Mouse (Mus musculus): ENCODE results near the gene Ifi202b.
"Not testable (repeated sequence)": the region's sequence is repeated elsewhere in the genome, so short reads cannot be mapped to it uniquely, and the experiment has no call there.

Gene Ifi202b

DNA sequence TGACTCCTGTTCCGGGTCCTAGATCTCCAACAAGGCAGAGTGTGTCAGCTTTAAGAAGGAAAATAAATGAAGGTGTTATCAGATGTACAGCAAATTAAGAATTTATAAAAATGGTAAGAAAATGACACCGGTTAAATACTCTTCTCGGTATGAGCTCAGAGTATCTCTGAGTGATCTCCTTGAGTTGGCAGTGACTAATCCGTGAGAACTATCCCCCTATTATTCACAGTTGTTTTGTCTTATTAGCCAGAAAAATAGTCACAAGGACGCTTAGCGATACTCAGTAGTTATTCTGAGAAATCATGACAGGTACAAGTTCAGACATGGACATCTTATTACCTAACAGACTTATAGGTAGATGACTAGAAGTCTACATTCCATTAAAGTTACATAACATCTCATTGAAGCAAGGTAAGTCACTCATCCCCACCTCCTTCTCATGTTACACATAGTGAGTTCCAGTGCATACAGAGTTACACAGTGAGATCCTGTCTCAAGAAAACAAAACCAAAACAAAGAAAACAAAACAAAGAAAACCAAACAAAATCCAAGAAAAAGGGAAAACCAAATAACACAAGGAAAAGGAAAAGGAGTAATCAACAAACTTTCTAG is at the start of gene Ifi202b:
TSS of gene Ifi202b (minus strand) at position 51 of the 612 bp plus-strand sequence.
- in situ Hi-C loops (cut with MboI; ENCODE audit: unreplicated experiment in 2 of 2), result not testable (repeated sequence)

DNA sequence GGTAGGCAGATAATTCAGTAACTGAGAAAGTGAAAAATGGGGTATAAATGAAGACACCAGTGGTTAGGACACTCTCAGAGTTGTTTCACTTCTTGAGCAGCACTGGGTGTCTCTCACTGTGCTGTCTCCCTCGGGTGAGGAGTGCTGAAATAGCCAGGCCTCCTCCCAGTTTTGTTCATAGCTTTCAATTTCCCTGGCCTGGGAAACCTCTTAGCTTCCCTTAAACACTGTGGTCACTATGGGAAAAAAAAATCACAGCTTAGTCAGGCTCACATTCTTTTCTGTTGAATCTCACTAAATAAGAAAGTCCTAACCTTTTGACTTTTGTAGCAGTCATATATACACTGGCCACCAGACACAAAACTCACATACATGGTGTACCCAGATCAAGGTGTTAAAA is 49.2 kb upstream of the Ifi202b start, which contains the start of gene Ifi205:
TSS of gene Ifi205 (minus strand) at position 113 of the 400 bp plus-strand sequence.
- in situ Hi-C loops (cut with MboI; ENCODE audit: unreplicated experiment in 2 of 2), result no loop called here

DNA sequence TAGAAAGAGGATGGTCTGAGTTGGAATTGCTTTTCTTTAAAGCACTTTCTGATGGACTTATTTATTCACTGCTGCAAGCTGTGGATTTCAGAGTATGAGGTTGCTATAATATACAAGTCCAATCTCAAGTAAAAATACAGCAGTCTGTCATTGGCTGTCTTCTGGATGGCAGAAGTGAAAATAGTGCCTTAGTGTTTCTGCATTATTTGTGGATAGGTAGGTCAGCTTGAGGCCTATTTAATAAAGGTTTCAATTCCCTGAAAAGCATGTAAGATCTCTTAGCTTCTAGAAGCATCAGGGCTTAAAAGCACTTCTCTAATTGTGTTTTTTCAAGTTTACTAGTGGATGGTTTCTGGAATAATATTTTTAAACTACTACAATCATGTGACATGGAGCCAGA is 24.5 kb upstream of the Ifi202b start:
- in situ Hi-C loops (cut with MboI; ENCODE audit: unreplicated experiment in 2 of 2), result not testable (repeated sequence)

DNA sequence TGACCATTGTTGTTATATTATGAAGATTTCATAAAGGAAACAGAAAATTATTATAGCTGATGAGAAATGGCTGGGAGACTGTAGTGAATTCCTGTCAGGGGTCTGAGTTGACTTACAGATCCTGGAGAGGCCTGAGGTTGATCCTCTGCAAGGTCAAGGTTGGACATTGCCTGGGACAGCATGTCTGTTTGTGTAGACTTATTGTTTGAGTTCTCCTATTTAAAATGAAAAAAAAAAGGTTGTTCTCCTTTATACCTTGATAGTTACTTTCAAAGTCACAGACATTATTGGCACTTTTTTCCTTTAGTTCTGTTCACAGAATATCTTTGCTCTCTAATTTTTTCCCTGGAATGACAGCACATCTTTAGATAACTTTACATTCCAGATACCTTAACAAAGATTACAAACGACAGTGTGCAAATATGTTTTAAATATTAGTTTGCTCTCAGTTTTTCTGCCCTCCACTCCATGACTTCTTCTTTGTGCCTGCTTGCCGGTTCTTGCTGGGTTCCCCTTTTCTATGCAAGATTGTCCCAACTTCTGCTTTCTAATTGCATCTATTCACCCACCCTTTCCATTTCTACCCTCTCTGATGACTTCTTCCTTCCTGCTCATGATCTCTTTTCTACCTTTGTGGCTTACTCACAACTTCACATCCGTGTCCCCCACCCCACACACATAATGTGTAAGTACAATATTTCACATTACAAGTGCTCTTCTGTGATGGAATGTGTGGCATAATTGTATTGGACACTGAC is 22.0 kb upstream of the Ifi202b start:
- in situ Hi-C loops (cut with MboI; ENCODE audit: unreplicated experiment in 2 of 2), result not testable (repeated sequence)

DNA sequence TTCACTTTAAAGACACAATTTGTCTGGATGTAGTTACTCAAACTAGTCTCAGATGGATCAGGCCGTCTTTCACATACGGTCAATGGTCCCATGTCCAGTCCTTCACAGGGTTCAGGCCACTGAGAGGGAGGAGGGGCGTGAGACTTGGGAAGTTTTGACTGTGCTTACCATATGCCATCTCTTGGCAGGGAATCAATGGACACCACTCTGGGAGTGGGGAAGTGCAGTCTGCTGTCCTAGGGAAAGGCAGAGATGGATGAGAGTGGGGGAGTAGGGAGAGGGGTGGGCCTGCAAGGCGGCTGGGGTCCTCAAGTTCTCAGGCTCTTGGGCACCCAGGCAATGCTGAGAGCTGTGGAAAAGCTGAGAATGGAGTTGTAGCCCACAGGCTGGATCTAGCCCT is 12.5 kb upstream of the Ifi202b start:
- in situ Hi-C loops (cut with MboI; ENCODE audit: unreplicated experiment in 2 of 2), result no loop called here

DNA sequence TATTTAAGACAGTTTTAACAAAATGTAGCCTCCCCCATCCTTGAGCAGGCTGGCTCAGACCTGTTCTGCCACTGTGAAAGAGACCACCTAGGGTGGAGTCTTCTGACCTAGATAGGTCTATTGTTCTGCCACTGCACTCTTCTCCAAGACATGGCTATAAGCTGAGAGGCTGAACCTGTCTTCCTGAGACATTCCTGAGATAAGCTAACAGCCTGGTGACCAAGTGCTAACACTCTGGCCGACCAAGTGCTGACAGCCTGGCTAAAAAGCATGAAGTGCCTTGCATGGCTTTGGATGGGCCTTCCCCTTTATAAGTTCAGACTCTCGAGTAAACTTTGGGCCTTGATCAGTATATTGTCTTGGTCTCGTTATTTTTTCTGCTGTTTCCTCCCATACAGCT is 1.5 kb downstream of the Ifi202b start:
- in situ Hi-C loops (cut with MboI; ENCODE audit: unreplicated experiment in 2 of 2), result not testable (repeated sequence)

DNA sequence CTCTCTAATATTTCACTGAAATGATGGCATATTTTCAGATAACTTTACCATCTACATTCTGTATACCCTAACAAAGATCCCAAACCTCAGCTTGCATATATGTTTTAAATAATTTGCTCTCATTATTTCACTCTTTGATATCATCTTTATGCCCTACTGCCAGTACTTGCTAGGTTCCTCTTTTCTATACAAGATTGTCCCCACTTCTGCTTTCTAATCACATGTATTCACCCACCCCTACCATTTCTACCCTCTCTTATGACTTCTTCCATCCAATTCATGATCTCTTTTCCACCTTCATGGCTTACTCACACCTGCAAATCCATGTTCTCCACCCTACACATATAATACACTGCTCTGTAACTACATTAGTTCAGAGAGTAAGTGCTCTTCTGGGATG is 4.9 kb downstream of the Ifi202b start:
- in situ Hi-C loops (cut with MboI; ENCODE audit: unreplicated experiment in 2 of 2), result loop anchor here (5.0 to 10.0 kb wide), 2 partner anchors 53 to 130 kb away; no protein-coding TSS in a partner anchor

DNA sequence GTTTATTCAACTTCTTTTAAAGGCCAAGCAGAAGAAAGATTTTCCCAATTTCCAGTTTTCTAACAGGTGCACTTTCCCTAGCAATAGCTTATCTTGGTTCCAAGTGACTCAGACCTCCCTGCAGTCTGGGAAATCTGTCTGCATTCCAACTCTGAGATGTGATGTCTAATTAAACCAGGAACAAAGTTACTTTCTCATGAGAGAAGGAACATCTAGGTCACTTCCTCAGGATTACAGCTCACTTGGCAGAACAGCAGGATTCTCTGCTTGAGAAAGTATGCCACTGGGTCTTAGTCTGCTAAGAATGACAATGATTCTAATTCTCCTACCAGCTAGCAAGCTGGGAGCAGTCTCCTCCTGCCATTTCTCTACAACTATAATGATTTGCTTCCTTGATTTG is 9.4 kb downstream of the Ifi202b start:
- in situ Hi-C loops (cut with MboI; ENCODE audit: unreplicated experiment in 2 of 2), result loop anchor here (10.0 to 25.0 kb wide), 2 partner anchors 48 to 464 kb away; partner anchors contain the start of gene Olfr220 (in 2 of the 2)

DNA sequence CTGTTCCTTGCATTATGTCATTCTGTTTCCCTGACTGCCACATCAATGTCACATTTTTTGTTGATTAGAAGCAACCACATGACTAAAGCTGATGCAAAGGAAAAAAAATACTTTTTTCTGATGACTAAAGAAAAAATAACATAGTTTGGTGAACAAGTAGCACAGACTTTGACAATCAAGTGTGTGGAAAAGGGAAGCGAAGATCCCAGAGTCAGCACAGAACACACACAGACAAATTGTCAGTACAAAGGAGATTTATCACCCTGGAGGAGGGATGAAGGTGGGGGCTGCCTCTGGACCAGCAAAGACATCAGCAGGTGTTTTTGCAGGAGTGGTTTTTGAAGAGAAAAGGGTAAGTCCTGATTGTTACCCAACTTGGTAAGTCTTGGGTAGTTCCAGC is 21.1 kb downstream of the Ifi202b start:
- in situ Hi-C loops (cut with MboI; ENCODE audit: unreplicated experiment in 2 of 2), result loop anchor here (10.0 to 25.0 kb wide), 2 partner anchors 143 to 476 kb away; partner anchors contain the start of gene Olfr220 (in 2 of the 2)

DNA sequence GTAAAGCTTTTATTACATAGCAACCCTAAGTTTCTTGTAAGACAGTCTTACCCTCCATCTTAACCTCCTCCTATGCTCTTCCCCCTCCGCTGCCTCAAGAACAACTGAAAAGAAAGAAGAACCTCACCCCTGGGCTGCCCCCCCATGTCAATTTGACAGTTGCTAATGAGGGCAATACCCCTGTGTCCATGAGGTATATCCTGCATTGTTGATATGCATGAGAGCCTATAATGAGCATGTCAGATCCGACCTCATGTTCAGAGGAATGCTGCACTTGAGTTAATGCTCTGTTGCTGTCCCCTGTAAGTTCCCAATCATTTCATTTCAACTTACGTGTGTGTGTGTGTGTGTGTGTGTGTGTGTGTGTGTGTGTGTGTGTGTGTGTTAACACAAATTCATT is 22.5 kb downstream of the Ifi202b start:
- in situ Hi-C loops (cut with MboI; ENCODE audit: unreplicated experiment in 2 of 2), result loop anchor here (10.0 to 25.0 kb wide), 2 partner anchors 145 to 477 kb away; partner anchors contain the start of gene Olfr220 (in 2 of the 2)

DNA sequence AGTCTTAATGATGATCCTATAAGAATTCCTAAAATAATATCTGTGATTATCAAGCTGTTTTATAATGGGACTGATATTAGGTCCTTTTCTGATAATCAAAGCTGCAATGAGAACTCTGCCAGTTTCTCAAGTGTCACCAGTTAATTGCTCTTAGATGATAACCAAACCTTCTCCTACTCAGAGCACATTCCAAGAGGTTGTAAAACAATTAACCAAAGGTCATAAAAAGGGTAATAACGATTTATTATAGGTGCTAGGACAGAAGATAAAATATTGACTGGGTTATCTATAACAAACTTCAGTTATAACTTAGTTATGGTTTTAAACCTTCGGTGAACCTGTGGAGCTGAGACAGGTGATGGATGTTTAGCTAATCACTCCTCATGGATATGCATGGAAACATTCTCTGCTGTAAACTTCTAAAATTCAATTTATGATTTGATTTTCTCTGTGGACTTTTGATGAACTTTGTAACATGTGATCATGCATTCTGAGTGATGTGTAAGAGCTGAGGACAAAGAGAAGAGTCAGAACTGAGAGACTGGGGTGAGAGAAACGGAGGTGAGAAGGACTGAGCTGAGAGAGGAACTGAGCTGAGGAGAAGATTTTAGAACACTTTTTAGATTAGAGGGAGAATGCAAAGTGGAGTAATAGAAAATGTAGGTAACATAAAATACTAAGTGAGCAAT is 26.6 kb downstream of the Ifi202b start:
- in situ Hi-C loops (cut with MboI; ENCODE audit: unreplicated experiment in 2 of 2), result loop anchor here (25.0 kb wide), 1 partner anchor 481 kb away; the partner anchor contains the start of gene Olfr220 (in 2 of the 2)

DNA sequence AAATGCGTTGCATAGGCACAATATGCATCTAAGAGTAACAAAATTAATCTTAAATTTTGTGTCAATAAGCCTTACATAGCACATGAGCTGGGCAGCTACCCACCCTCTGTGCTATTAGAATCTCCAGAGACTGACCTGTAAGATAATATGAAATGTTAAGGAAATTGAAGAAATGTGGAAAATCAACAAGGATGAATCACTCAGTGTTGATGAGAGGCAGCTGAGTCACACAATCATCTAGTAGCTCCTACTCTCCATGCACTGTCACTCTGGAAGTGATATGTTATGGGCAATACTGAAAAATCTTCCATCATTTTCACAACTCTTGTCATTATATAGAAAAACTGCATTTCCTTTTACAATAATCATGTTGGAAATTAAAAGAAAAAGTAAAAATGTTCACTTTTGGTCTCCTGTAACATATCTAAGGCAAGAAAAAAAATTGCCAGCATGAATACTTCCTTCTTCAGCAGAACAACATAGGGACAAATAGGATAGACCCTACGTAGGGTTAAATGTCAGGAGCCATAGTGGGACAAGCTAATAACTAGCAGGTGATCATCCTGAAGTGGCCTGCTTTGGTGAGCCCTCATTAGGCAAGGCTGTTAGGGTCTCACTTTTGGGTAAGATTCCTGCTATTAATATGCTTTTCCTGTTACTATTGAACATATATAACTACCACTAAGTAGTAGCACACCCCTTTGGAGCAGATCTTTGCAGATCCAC is 27.3 kb downstream of the Ifi202b start:
- in situ Hi-C loops (cut with MboI; ENCODE audit: unreplicated experiment in 2 of 2), result loop anchor here (25.0 kb wide), 1 partner anchor 482 kb away; the partner anchor contains the start of gene Olfr220 (in 2 of the 2)

DNA sequence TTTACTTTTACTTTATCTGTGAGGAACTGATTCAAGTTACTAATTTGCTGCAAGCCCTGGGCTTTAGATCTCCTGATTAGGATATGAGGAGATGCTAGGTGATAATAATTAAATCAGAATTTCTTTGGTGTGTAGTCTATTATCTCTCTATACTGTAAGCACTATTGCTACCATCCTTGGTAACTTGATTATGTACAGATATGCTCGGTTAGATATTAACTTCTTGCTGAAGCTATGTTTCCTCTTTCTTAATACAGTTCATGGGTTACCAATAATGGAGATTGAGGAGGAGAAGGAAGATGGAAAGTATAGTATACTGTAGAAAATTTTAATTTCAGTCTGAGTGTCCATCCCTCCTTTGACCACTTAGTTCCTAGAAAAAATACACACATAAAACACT is 29.0 kb downstream of the Ifi202b start:
- in situ Hi-C loops (cut with MboI; ENCODE audit: unreplicated experiment in 2 of 2), result loop anchor here (25.0 kb wide), 1 partner anchor 484 kb away; the partner anchor contains the start of gene Olfr220 (in 2 of the 2)

DNA sequence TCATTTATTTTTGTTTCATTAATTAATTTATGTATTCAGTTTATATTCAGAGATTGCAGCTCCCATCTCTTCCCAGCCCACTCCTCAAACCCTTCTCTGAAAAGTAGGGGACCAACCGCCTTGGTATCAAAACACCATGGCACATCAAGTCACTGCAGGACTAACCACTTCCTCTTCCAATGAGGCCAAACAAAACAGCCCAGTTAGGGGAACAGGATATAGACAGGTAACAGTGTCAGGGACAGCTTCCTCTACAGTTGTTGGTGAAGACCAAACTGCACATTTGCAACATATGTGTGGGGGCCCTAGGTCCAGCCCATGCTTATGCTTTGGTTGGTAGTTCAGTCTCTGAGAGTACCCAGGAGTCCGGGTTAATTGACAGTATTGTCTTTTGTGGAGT is 33.5 kb downstream of the Ifi202b start:
- in situ Hi-C loops (cut with MboI; ENCODE audit: unreplicated experiment in 2 of 2), result loop anchor here in 1 of 2 experiments (5.0 kb wide), 1 partner anchor 142 kb away; no protein-coding TSS in a partner anchor

DNA sequence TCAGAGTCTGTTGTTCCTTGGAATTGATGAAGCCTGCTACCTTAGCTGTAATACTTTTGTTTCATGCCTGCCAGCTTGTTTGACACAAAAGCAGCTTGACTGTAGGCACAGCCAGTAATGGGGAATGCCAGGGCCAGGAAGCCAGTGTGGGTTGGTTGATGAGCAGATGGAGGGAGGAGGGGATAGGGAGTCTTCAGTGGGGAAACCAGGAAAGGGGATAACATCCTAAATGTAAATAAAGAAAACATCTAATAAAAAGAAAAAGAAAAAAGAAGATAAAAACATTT is 39.8 kb downstream of the Ifi202b start:
- in situ Hi-C loops (cut with MboI; ENCODE audit: unreplicated experiment in 2 of 2), result loop anchor here (5.0 kb wide), 1 partner anchor 65 kb away; no protein-coding TSS in a partner anchor

DNA sequence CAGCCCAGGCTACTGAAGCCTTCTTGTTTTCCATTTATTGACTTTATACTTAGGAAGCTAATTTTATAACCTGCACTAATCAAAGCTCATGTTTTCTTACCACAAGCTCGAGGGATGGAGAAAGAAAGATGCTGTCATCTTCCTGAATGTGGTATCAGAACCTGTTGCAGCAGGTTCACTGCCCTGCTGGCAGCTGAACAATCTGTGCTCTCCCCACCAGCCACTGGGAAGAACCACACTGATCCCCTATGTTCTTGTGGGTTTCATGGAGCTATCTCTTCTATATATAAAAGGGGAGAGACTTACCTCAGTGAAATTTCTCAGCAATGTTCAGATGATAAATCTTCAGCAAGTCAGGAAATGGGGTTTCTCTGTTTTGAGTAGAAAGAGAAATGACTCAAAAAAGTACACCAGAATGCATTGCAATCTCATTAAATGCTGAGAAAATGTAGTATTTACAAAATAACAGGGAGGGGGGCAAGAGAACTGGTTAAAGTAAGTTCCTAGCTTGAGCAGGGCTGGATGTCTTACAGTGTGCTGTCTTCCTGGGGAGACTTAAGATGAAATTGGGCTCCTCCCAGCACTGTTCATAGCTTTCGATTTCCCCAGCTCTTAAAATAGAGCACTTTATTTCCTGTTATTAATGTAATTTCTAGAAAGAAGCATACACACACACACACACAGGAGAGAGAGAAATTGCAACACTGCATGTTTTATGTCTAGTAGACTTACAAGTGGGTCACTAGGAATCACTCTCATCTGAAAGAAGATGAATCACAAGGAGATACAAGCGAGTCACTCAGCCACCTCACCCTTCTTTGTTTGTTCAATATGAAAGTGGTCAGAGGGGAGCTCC is 40.4 kb downstream of the Ifi202b start, which contains the start of the genes Mndal and Ifi203:
TSS of gene Mndal (minus strand) at position 568 of the 856 bp plus-strand sequence.
TSS of gene Ifi203 (minus strand) at position 749 of the 856 bp plus-strand sequence.
- in situ Hi-C loops (cut with MboI; ENCODE audit: unreplicated experiment in 2 of 2), result loop anchor here (5.0 kb wide), 1 partner anchor 65 kb away; no protein-coding TSS in a partner anchor

DNA sequence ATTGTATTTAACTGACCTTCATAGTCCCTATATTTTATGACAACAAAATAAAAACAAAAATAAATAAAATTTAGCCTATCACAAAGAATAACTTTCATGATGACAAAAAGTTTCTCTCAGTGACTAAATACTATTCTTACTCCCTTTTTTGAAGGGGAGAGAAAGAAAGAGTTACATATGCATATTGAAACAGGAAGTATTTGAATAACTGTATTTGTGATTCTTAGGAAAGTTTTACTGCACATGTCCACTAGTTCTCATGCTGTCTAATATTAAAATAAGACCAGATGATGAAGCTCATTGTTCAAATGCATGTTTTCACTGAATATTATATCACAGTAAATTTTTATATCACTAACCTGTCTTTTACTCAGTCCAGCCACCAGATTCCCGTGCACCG is 41.0 kb downstream of the Ifi202b start:
- in situ Hi-C loops (cut with MboI; ENCODE audit: unreplicated experiment in 2 of 2), result loop anchor here (5.0 kb wide), 1 partner anchor 64 kb away; no protein-coding TSS in a partner anchor

DNA sequence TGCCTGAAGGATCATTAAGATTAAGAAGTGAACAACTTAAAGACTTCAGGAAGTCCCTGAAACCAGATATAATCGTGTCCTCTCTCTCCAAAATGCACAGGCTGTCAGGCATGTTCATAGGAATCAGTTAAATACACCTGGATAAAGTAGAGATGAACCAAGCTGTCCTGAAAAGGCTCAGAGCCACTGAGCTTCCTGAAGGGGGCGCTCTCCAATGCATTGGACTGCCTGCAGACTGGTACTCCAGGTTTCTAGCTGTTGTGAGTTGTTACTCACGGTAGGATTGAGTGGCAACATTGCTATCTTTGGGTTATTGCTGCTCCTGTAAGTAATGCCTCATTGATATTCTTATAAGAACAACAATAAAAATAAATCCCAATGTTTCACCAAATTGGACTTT is 63.3 kb downstream of the Ifi202b start:
- in situ Hi-C loops (cut with MboI; ENCODE audit: unreplicated experiment in 2 of 2), result not testable (repeated sequence)

DNA sequence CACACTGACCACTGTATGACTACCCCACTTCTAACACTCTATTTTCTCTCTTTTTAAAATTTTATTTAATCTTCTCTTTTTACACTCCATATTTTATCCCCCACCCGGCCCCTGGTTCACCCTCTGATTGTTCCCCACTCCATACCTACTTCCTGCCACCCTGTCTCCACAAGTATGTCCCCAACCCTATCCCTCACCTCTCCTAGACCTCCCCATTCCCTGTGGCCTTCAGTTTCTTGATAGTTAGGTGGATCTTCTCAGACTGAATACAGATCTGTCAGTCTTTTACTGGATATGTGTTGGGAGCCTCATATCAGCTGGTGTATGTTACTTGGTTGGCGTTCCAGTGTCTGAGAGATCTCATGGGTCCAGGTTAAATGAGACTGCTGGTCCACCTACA is 68.0 kb downstream of the Ifi202b start:
- in situ Hi-C loops (cut with MboI; ENCODE audit: unreplicated experiment in 2 of 2), result loop anchor here in 1 of 2 experiments (5.0 kb wide), 1 partner anchor 162 kb away; no protein-coding TSS in a partner anchor
